Mouse (Mus musculus) megakaryocyte-erythroid progenitor cell, adult 5 weeks (primary cell): ENCODE measurements around the gene Trim62. TPM values are rescaled to one million over a fixed set of nuclear protein-coding genes. Genes with fewer than 3 reads are reported as not detected.

Experiments used
- polyA plus RNA-seq: library from polyadenylated mRNA; stranded (reverse); fragments of >175 nt; gene quantifications from 2 replicates; pipeline ENCODE4 v1.2.3, GENCODE M21; 2012

The Trim62 gene
- 2.7 and 3.2 TPM in 2 replicates for polyA plus RNA-seq

GRCm38 (mm10) chr4:128883379-128883781 is at the start of gene Trim62:
Trim62 (plus strand) TSS chr4:128883580.

Other genes starting within 250 kb of the Trim62 start
- gene Phc2, start 228.9 kb upstream of the Trim62 start, polyA plus RNA-seq = 110 and 115 TPM in 2 replicates
- gene A3galt2, start 128.2 kb upstream of the Trim62 start, polyA plus RNA-seq = 0.05 TPM in 1 of 2 replicates, not detected in the other
- 102 and 113 TPM in 2 replicates for gene Zfp362, start 77.5 kb upstream of the Trim62 start, polyA plus RNA-seq
- 2.3 and 4.2 TPM in 2 replicates for gene Azin2, start 78.9 kb downstream of the Trim62 start, polyA plus RNA-seq
- 173 and 212 TPM in 2 replicates for gene Ak2, start 108.4 kb downstream of the Trim62 start, polyA plus RNA-seq
- gene Rnf19b, start 174.7 kb downstream of the Trim62 start, polyA plus RNA-seq = 267 and 300 TPM in 2 replicates
- gene Tmem54, start 222.0 kb downstream of the Trim62 start, polyA plus RNA-seq = 0.16 TPM in 1 of 2 replicates, not detected in the other
- not detected in 2 replicates for gene Hpca, start 238.5 kb downstream of the Trim62 start, polyA plus RNA-seq